Mouse (Mus musculus) MEL (cell line): ENCODE measurements around the gene Egf.

Experiments
- KAT2A ChIP-seq: conservative IDR thresholded peaks from 2 replicates; pipeline ENCODE4 v1.6.1; 2012; ENCODE audit warnings: low read depth, low read length, improper control_type of control experiment, inconsistent platforms
- MAZ ChIP-seq: IDR thresholded peaks from 2 replicates; pipeline ENCODE4 v1.6.1; 2012; ENCODE audit warnings: low read depth, mild to moderate bottlenecking, inconsistent platforms, low read length, improper control_type of control experiment
- TAL1 ChIP-seq: IDR thresholded peaks from 2 replicates; pipeline ENCODE4 v1.6.1; 2012; ENCODE audit warnings: mild to moderate bottlenecking, inconsistent platforms, low read length, moderate library complexity, mixed read lengths

DNA sequence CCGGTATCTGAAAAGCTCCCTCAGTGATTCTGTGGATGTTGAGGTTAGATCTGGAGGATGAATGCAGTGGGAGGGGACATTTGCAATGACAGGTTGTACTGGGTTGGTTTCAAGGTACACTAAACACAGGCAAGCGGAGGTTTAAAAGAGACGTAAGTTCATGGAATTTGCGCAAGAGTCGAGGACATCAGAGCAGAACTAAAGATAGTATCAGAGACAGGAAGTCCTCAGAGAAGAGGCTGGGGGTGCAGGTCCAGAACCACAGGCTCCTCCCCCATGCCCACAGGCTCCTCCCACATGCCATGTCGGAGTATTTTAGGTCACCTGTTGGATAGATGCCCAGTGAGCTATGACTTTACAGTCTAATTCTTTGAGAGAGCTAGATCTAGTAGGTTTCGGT, 96.3 kb downstream of the Egf start:
- TF ChIP-seq KAT2A (no peak), MAZ (no peak), TAL1 (no peak)
